Mouse (Mus musculus) left cerebral cortex, adult 11 months (tissue): ENCODE data around the gene Otogl.

ENCODE experiments used
- DNase-seq: peaks from one replicate; pipeline ENCODE4 v3.0.0; 2022; ENCODE audit warnings: low spot score

Otogl gene

DNA sequence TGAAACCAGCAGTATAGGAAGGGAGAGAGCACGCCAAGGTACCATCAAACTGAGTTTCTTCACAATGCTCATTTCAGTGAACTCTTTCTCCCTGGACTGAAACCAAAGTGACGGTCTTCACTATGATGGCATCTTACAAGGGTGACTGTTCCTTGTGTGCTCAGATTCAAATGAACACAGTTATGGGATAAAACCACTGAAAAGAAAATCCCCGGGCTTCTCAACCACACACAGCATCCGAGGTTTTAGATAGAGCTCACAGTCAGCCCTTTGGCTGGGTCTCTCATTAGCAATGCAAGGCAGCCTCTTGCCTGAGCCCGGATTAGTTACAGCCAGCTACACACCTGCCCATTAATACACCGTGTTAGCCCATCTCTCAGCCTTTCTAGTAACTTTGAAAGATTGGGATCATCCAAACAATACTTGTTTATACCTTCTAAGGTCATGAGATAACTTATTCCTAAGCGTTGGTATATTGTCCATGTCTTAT, at the start of gene Otogl:
Gene Otogl (minus strand): TSS at position 51 of the 490 bp plus-strand sequence.
- no peak for DNase-seq

GRCm38 (mm10) chr10:107956588-107956987, 44.7 kb upstream of the Otogl start:
- no peak for DNase-seq

GRCm38 (mm10) chr10:107954444-107954843, 42.5 kb upstream of the Otogl start:
- DNase-seq: no peak

DNA sequence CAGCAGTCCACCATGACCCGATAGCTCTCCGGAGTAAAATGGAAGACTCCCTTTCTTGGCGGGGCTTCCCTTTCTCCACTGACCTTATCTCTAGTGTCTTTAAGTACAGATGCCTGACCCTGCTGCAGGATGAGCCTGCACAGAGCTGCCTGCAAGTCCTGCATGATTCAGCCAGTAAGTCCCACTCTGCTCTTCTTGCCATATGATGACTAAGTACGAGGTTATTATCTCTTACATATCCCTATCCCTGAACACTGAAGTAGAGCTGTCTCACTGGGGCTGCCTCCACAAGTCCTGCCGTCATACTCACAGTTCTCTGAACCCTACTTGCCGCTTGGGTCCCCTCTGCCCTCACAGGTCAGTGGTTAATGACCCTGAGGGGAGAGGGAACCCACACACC, 39.7 kb upstream of the Otogl start:
- no peak for DNase-seq

GRCm38 (mm10) chr10:107949945-107950344, 38.0 kb upstream of the Otogl start:
- DNase-seq: no peak

DNA sequence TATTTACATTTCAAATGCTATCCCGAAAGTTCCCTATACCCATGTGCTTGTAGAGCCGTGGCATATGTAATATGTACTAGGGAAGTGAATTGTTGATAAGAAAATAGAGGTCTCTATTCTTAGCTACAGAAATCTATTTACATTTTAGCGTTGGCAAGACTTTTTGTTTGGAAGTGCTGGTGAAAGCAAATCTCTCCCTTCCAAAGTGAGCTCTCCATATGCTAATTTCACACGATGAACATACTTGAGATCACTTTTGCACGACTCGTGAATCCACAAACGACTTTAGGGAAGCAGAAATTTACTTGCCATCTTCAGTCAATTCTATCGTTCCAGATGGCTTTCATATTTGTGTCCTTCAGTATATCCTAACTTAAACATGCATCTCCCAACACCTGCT, 36.7 kb upstream of the Otogl start:
- DNase-seq: no peak

- DNase-seq: no peak
Observed at GRCm38 (mm10) chr10:107948038-107948437, 36.1 kb upstream of the Otogl start.

- no peak for DNase-seq
Observed at GRCm38 (mm10) chr10:107946348-107946747, 34.4 kb upstream of the Otogl start.

DNA sequence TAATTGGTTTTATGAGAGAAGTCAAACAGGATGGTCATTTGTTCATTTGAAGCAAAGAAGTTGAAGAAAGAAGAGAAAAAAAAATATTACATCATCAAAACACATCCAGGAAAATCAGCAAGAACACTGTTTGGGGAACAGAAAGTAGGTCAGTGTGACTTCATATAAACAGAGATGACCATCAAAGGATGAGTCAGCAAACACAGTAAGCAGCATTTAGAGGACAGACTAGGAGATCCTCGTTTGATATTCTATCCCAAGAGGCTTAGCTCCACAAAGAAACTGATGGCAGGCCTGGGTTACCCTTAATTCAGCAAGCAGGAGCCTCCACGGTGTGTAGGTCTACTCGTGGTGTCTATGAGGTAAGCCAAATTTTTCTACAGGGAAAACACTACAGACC, 31.9 kb upstream of the Otogl start:
- no peak for DNase-seq

DNA sequence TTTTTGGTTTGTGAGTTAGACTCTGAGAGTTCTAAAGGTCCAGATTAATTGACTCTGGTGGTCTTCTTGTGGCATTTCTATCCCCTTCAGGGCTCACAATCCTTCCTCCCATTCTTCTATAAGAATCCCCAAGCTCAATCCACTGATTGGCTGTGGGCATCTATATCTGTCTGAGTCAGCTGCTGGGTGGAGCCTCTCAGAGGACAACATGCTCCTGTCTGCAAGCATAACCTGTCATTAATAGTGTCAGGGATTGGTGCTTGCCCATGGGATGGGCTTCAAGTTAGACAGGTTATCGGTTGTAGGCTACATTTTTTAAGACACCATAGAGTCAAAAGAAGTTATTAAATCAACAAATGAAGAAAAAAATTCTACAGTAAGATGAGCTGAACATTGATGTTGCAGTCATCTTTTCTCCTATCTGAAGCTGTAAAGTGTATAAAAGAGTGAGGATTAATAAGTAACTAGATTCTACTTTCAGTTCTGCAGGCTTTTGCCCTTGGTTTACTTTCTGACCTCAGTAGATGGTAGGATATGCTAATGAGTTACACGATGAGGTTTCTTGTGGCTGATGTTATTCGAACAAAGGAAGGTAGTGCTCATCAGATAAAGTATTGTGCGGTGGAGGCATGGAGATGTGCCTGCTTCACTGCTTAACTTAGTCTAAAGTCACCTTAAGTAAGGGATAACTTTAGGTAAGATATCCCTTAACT, 29.4 kb upstream of the Otogl start:
- no peak for DNase-seq

- no peak for DNase-seq
Observed at GRCm38 (mm10) chr10:107940302-107940701, 28.4 kb upstream of the Otogl start.

GRCm38 (mm10) chr10:107939821-107940220, 27.9 kb upstream of the Otogl start:
- no peak for DNase-seq

- no peak for DNase-seq
Observed at GRCm38 (mm10) chr10:107934055-107934454, 22.1 kb upstream of the Otogl start.

GRCm38 (mm10) chr10:107933527-107933926, 21.6 kb upstream of the Otogl start:
- no peak for DNase-seq

DNA sequence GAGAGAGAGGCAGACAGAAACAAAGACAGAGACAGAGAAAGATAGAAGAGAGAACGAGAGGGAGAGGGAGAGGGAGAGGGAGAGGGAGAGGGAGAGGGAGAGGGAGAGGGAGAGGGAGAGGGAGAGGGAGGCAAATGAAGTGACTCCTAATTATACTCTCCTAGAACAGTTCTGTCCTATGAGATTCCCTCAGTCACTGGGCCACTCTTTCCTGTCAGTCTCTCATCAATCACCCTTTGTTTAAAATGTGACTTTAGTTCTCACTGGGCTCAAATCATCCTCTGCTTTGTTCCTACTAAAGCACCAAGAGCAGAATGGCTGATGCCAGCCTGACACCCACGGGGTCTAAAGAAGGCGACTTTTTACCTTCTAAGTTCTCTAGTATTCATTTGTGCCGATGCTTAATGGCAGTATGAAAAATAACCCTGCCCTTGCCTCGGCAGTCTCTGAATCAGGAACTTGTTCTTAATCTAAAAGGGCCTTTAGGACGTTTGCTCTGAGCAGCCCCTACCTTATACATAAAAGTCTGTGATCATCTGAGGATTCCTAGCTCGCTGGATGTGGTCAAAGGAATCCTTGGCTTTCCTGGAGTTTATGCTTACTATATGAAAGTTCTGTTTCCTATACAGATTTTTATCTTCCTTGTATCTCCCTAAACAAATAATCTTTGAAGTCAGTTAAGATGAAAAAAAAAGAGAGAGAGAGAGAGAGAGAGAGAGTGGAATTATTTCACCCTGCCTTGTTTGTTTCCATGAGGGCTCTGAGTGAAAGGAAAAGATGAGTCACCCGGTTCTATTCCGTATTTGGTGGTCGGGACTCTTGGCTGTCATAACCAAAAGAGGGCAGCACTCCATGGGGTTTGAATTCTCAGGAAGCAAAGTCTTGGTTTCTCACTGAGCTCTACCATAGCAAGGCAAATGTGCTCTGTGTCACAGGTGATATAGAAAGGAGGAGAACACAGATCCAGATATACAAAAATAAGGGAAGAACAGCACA, 20.2 kb upstream of the Otogl start:
- DNase-seq: peak; percentile 58

DNA sequence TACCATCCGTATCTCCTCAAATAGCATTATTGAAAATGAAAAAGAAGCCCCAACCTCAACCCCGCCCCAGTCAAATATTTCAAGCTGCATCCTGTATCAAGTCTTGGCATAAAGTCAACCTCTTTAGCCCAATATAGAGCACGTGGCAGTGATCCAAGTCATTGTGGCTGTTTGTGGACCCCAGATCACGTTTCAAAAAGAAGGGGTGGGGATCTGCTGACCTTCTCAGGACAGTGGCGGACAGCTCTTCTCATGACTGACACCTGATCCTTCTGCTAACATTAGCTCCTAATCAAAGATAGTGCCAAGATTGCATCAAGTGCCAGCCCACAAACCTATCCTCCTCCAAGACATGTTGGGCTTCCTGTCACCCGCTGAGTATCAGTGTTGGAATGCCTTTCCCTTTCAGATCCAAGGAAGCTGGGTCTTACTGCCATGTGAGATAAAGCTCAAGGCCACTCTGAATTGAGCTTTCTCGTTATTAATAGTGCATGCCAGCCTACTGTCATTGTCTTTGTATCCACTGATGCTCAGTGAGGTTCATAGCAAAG, 18.6 kb upstream of the Otogl start:
- no peak for DNase-seq

GRCm38 (mm10) chr10:107925306-107925705, 13.4 kb upstream of the Otogl start:
- no peak for DNase-seq

- DNase-seq: no peak
Observed at GRCm38 (mm10) chr10:107923860-107924259, 11.9 kb upstream of the Otogl start.

GRCm38 (mm10) chr10:107922750-107923149, 10.8 kb upstream of the Otogl start:
- no peak for DNase-seq

GRCm38 (mm10) chr10:107921549-107921948, 9.6 kb upstream of the Otogl start:
- no peak for DNase-seq

- DNase-seq: no peak
Observed at GRCm38 (mm10) chr10:107921134-107921533, 9.2 kb upstream of the Otogl start.

DNA sequence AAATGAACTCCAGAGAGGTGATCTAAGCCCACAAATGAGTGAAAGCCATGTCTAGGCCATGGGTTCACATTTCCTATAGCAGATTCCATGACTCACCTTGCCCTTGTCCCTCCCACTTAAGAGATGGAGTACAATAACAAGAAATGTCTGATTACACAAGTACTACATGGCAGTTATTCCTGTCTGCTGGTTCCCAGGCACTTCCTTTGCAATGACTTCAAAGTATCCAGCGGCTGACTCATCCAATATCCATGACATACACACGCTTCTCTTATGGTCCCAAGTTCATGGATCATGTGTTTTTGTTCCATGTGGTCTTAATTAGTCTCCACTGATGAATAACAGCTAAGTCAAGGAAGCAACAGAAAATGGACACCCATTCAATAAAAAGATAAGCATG, 1.1 kb upstream of the Otogl start:
- no peak for DNase-seq

DNA sequence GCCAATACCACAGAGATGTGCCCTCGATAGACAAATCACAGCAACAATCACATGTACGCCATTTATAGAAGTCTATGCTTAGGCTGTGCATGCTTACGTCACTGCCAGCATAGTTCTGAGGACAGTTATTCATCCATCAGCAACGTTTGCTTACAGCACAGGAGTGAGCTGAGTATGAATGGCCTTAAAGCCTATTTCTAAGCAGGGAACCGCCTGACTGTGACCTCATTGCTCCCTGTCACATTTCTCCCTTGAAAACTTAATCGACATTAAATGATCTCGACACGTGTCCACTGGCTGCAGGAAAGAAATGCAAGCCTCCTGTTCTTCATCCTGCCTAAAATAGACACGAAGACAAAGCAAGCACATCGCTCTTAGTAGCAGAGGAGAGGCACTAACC, 5.5 kb downstream of the Otogl start:
- no peak for DNase-seq
